In the genomic region with DNA sequence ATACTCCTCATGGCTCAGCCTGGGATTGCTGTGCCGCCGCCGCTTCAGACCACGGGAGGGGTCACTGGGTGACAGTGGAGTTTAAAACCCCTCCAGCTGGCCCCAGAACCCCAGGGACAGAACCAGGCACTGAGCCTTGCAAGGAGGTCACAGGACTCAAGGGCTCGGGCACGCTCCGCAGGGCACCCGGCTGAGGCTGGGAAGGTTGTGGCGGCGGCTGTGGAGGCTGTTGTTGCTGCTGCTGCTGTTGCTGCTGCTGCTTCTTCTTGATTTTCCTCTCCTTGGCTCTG, we compare ENCODE assay signal across 23 mouse cellular contexts. TPM values are rescaled to one million over a fixed set of nuclear protein-coding genes. Genes with fewer than 3 reads are reported as not detected.
DNase-seq lines count a peak whose midpoint lies in the region; ATAC-seq and TF ChIP-seq lines count a peak whose summit lies in the region.
"Had no signal": no experiment of that assay in that cellular context is flagged by ENCODE, and none has a peak within 500 bp of the region (broad histone marks: within the 10 kb centered on the region; RNA-seq: fewer than 3 reads in every experiment).

No protein-coding gene starts in this region.

- no peak for TF ChIP-seq CTCF in stomach, postnatal 0 days (IDR thresholded peaks at IDR 0.05; ENCODE audit: low read depth)

- TF ChIP-seq EP300 in stomach, postnatal 0 days (optimal IDR thresholded peaks at IDR 0.05) = no peak

- H3K9ac ChIP-seq in hindbrain, embryonic 11.5 days (ENCODE audit: low read depth, low read length) = no peak overlapping the region
- H3K9ac ChIP-seq in hindbrain, embryonic 14.5 days = no peak overlapping the region
- H3K9ac ChIP-seq in stomach, embryonic 15.5 days = no peak overlapping the region
- no peak overlapping the region for H3K9ac ChIP-seq in stomach, postnatal 0 days (ENCODE audit: low read length)
- H3K9ac ChIP-seq: forebrain, embryonic 13.5 days; heart, embryonic 15.5 days; kidney, embryonic 15.5 days; limb, embryonic 13.5 days had no signal

- H3K4me1 ChIP-seq in hindbrain, embryonic 11.5 days (replicated peaks; ENCODE audit: control insufficient read depth, insufficient read depth, low read length) = 0 out of 2 replicates have a peak, but pooled peaks cover 10% of the 10 kb centered on the region
- no peaks in the 10 kb centered on the region; the same call in 1 of the 2 replicates for H3K4me1 ChIP-seq in hindbrain, embryonic 14.5 days (replicated peaks; ENCODE audit: control insufficient read depth, insufficient read depth, low read length)
- H3K4me1 ChIP-seq in stomach, embryonic 15.5 days = peaks cover 30% of the 10 kb centered on the region
- no peaks in the 10 kb centered on the region for H3K4me1 ChIP-seq in stomach, postnatal 0 days (replicated peaks; ENCODE audit: control insufficient read depth, insufficient read depth)
- H3K4me1 ChIP-seq in limb, embryonic 10.5 days = peaks cover 56% of the 10 kb centered on the region

- no peaks in the 10 kb centered on the region for H3K9me3 ChIP-seq in hindbrain, embryonic 11.5 days (ENCODE audit: control insufficient read depth, low read length)
- H3K9me3 ChIP-seq in hindbrain, embryonic 14.5 days (ENCODE audit: control insufficient read depth, low read length) = no peaks in the 10 kb centered on the region
- H3K9me3 ChIP-seq in stomach, embryonic 15.5 days = no peaks in the 10 kb centered on the region
- H3K9me3 ChIP-seq in stomach, postnatal 0 days (ENCODE audit: control insufficient read depth, low read length) = no peaks in the 10 kb centered on the region
- no peaks in the 10 kb centered on the region for H3K9me3 ChIP-seq in limb, embryonic 10.5 days (replicated peaks)
- H3K9me3 ChIP-seq: forebrain, embryonic 13.5 days; heart, embryonic 15.5 days; kidney, embryonic 15.5 days; limb, embryonic 13.5 days had no signal

- no peak for ATAC-seq in hindbrain, embryonic 11.5 days (ENCODE audit: low FRiP score)
- ATAC-seq in hindbrain, embryonic 14.5 days (ENCODE audit: low FRiP score) = no peak
- no peak for ATAC-seq in stomach, embryonic 15.5 days (ENCODE audit: insufficient read depth, low FRiP score, low read depth)
- ATAC-seq in stomach, postnatal 0 days (ENCODE audit: low FRiP score, low TSS enrichment) = no peak
- ATAC-seq: forebrain, embryonic 13.5 days; inflammation-experienced regulatory T-cells, adult 6 months had no signal

- WGBS in hindbrain, embryonic 11.5 days = 2% methylated on average over 10 of the region's 10 CpGs
- WGBS in hindbrain, embryonic 14.5 days = 7% methylated on average over 10 of the region's 10 CpGs
- WGBS in stomach, embryonic 15.5 days = 12% methylated on average over 10 of the region's 10 CpGs
- WGBS in stomach, postnatal 0 days = 18% methylated on average over 10 of the region's 10 CpGs
- WGBS in limb, embryonic 10.5 days = 10% methylated on average over 10 of the region's 10 CpGs

- H3K4me2 ChIP-seq in hindbrain, embryonic 11.5 days (replicated peaks; ENCODE audit: low read depth, low read length) = no peak overlapping the region
- H3K4me2 ChIP-seq in hindbrain, embryonic 14.5 days (replicated peaks) = no peak overlapping the region
- H3K4me2 ChIP-seq in stomach, embryonic 15.5 days = no peak overlapping the region
- no peak overlapping the region for H3K4me2 ChIP-seq in stomach, postnatal 0 days (replicated peaks; ENCODE audit: low read depth)
- H3K4me2 ChIP-seq: forebrain, embryonic 13.5 days; heart, embryonic 15.5 days; kidney, embryonic 15.5 days; limb, embryonic 13.5 days had no signal

- peak; percentile 57 for DNase-seq in hindbrain, embryonic 11.5 days (ENCODE audit: low spot score)
- no peak for DNase-seq in hindbrain, embryonic 14.5 days (ENCODE audit: low spot score)
- no peak for DNase-seq in stomach, postnatal 0 days (ENCODE audit: low spot score)
- peak; percentile 61 for DNase-seq in limb, embryonic 10.5 days (ENCODE audit: low spot score)
- DNase-seq in spleen, adult 12 weeks (ENCODE audit: low spot score) = no peak
- no peak for DNase-seq in urinary bladder, postnatal 25 days (ENCODE audit: low spot score)
- DNase-seq: adrenal gland, adult 2 months; cerebellum, adult 8-10 months; gastrocnemius, postnatal 14 days; lung, adult 18-20 months; lung, postnatal 14 days; right cerebral cortex, adult 18-20 months; spleen, adult 18-20 months; thymus, adult 2 months had no signal

- H3K4me3 ChIP-seq in hindbrain, embryonic 11.5 days (ENCODE audit: low read depth, low read length) = no peak overlapping the region
- H3K4me3 ChIP-seq in hindbrain, embryonic 14.5 days (replicated peaks; ENCODE audit: low read length) = no peak overlapping the region
- 0 out of 2 replicates have a peak overlapping the region, but pooled peaks have one; percentile 0 for H3K4me3 ChIP-seq in stomach, embryonic 15.5 days (replicated peaks)
- no peak overlapping the region for H3K4me3 ChIP-seq in stomach, postnatal 0 days (ENCODE audit: low read depth, low read length)
- peak overlapping the region; percentile 23; the same call in 1 of the 2 replicates for H3K4me3 ChIP-seq in limb, embryonic 10.5 days
- H3K4me3 ChIP-seq: forebrain, embryonic 13.5 days; heart, embryonic 15.5 days; kidney, embryonic 15.5 days; limb, embryonic 13.5 days had no signal

- H3K27me3 ChIP-seq in hindbrain, embryonic 11.5 days (ENCODE audit: control insufficient read depth, insufficient read depth, low read length) = peaks cover 100% of the 10 kb centered on the region
- peaks cover 100% of the 10 kb centered on the region for H3K27me3 ChIP-seq in hindbrain, embryonic 14.5 days (ENCODE audit: control insufficient read depth, insufficient read depth, low read length)
- H3K27me3 ChIP-seq in stomach, embryonic 15.5 days (replicated peaks) = peaks cover 88% of the 10 kb centered on the region
- peaks cover 40% of the 10 kb centered on the region for H3K27me3 ChIP-seq in stomach, postnatal 0 days (ENCODE audit: control insufficient read depth, insufficient read depth, low read length)
- peaks cover 99% of the 10 kb centered on the region for H3K27me3 ChIP-seq in limb, embryonic 10.5 days (ENCODE audit: low read depth, poor library complexity, severe bottlenecking)

- H3K27ac ChIP-seq in hindbrain, embryonic 11.5 days (ENCODE audit: low read depth, low read length) = no peak overlapping the region
- H3K27ac ChIP-seq in hindbrain, embryonic 14.5 days = no peak overlapping the region
- no peak overlapping the region for H3K27ac ChIP-seq in stomach, embryonic 15.5 days
- H3K27ac ChIP-seq in stomach, postnatal 0 days (replicated peaks) = no peak overlapping the region
- H3K27ac ChIP-seq in limb, embryonic 10.5 days = no peak overlapping the region
- H3K27ac ChIP-seq: forebrain, embryonic 13.5 days; heart, embryonic 15.5 days; kidney, embryonic 15.5 days; limb, embryonic 13.5 days had no signal

- H3K36me3 ChIP-seq in hindbrain, embryonic 11.5 days (ENCODE audit: control insufficient read depth, insufficient read depth, low read length) = no peaks in the 10 kb centered on the region
- H3K36me3 ChIP-seq in hindbrain, embryonic 14.5 days (replicated peaks; ENCODE audit: control insufficient read depth, insufficient read depth) = no peaks in the 10 kb centered on the region
- H3K36me3 ChIP-seq in stomach, embryonic 15.5 days = no peaks in the 10 kb centered on the region
- H3K36me3 ChIP-seq in stomach, postnatal 0 days (ENCODE audit: control insufficient read depth, insufficient read depth, low read length) = no peaks in the 10 kb centered on the region
- no peaks in the 10 kb centered on the region for H3K36me3 ChIP-seq in limb, embryonic 10.5 days
- H3K36me3 ChIP-seq: heart, embryonic 15.5 days; kidney, embryonic 15.5 days; limb, embryonic 13.5 days had no signal

RNA-seq across cellular contexts. Expression of a gene that starts 5.3 kb away (rescaled TPM):
- not detected in 2 replicates for polyA plus RNA-seq in hindbrain, embryonic 11.5 days (2014; fragmentation: Nextera tagmentation; extraction: Ambion mirVana)
- polyA plus RNA-seq in hindbrain, embryonic 14.5 days (2014; fragmentation: Nextera tagmentation; extraction: Ambion mirVana) = not detected in 2 replicates
- 8.1 and 9.8 TPM in 2 replicates for polyA plus RNA-seq in stomach, embryonic 15.5 days (2015; fragmentation: Nextera tagmentation; extraction: Ambion mirVana)
- polyA plus RNA-seq in stomach, postnatal 0 days (2015; fragmentation: Nextera tagmentation; extraction: Ambion mirVana) = 0.05 and 0.06 TPM in 2 replicates
- polyA plus RNA-seq in limb, embryonic 10.5 days (2016; fragmentation: Nextera tagmentation; extraction: Ambion mirVana) = 0.06 and 0.16 TPM in 2 replicates
- polyA plus RNA-seq: adrenal gland, adult 2 months; cortical plate, adult 2 months; forebrain, embryonic 13.5 days; heart, embryonic 15.5 days; inflammation-experienced regulatory T-cells, adult 6 months; kidney, embryonic 15.5 days; midbrain, postnatal 0 days; urinary bladder, adult 2 months had no signal

RNA-seq across cellular contexts. Expression of a gene that starts 20.5 kb away (rescaled TPM):
- not detected in 2 replicates for polyA plus RNA-seq in hindbrain, embryonic 11.5 days (2014; fragmentation: Nextera tagmentation; extraction: Ambion mirVana)
- polyA plus RNA-seq in hindbrain, embryonic 14.5 days (2014; fragmentation: Nextera tagmentation; extraction: Ambion mirVana) = not detected in 2 replicates
- 0.41 and 0.71 TPM in 2 replicates for polyA plus RNA-seq in stomach, embryonic 15.5 days (2015; fragmentation: Nextera tagmentation; extraction: Ambion mirVana)
- not detected in 2 replicates for polyA plus RNA-seq in stomach, postnatal 0 days (2015; fragmentation: Nextera tagmentation; extraction: Ambion mirVana)
- polyA plus RNA-seq in limb, embryonic 10.5 days (2016; fragmentation: Nextera tagmentation; extraction: Ambion mirVana) = not detected in 2 replicates
- polyA plus RNA-seq: cortical plate, adult 2 months; forebrain, embryonic 13.5 days; heart, embryonic 15.5 days; inflammation-experienced regulatory T-cells, adult 6 months; kidney, embryonic 15.5 days; limb, embryonic 13.5 days; midbrain, postnatal 0 days; urinary bladder, adult 2 months had no signal

RNA-seq across cellular contexts. Expression of a gene that starts 32.0 kb away (rescaled TPM):
- not detected in 2 replicates for polyA plus RNA-seq in hindbrain, embryonic 11.5 days (2014; fragmentation: Nextera tagmentation; extraction: Ambion mirVana)
- polyA plus RNA-seq in hindbrain, embryonic 14.5 days (2014; fragmentation: Nextera tagmentation; extraction: Ambion mirVana) = not detected in 2 replicates
- 10.0 and 14.0 TPM in 2 replicates for polyA plus RNA-seq in stomach, embryonic 15.5 days (2015; fragmentation: Nextera tagmentation; extraction: Ambion mirVana)
- 3.0 and 3.6 TPM in 2 replicates for polyA plus RNA-seq in stomach, postnatal 0 days (2015; fragmentation: Nextera tagmentation; extraction: Ambion mirVana)
- polyA plus RNA-seq in limb, embryonic 10.5 days (2016; fragmentation: Nextera tagmentation; extraction: Ambion mirVana) = not detected in 2 replicates
- polyA plus RNA-seq: adrenal gland, adult 2 months; cortical plate, adult 2 months; forebrain, embryonic 13.5 days; heart, embryonic 15.5 days; inflammation-experienced regulatory T-cells, adult 6 months; kidney, embryonic 15.5 days; limb, embryonic 13.5 days; midbrain, postnatal 0 days; thymus, adult 2 months; urinary bladder, adult 2 months had no signal

Comparison
In these comparisons a context has a peak if more than half of its experiments do, and no peak if none do; other contexts are left out.
1. DNase-seq: peak in hindbrain, embryonic 11.5 days (single experiment) and limb, embryonic 10.5 days (single experiment); none in hindbrain, embryonic 14.5 days (single experiment), stomach, postnatal 0 days (single experiment), spleen, adult 12 weeks (single experiment) and urinary bladder, postnatal 25 days (single experiment).
2. H3K4me3 ChIP-seq: peak in stomach, embryonic 15.5 days (single experiment) and limb, embryonic 10.5 days (single experiment); none in hindbrain, embryonic 11.5 days (single experiment), hindbrain, embryonic 14.5 days (single experiment) and stomach, postnatal 0 days (single experiment).